Mouse (Mus musculus): ENCODE measurements around the gene Olfr1377.

DNA sequence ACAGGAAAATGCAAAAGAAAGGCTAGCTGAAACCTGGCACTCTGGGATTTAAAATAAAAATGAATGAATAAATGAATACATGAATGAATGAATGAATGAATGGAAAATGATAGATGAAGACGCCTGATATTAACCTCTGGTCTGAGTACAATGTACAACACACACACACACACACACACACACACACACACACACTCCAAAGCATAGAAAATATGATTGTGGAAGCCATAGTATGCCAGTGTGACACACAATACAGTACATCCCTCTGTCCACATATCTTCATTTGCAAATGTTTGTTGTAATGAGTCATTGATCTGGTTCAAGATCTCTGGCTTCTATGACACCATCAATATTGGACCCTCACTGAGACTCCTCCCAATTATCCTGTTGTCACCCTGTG lies 49.7 kb upstream of the Olfr1377 start:
- no peak for TF ChIP-seq CTCF (IDR thresholded peaks at IDR 0.05; ENCODE audit: borderline replicate concordance, insufficient read depth, low read length)
- no peak for TF ChIP-seq POLR2A (IDR thresholded peaks at IDR 0.05; ENCODE audit: low read depth, low read length)

Data from embryonic fibroblast, embryonic 13.5 days (primary cell).